Mouse (Mus musculus) urinary bladder, postnatal 4 days (tissue): ENCODE results near the gene Setd1b.
A peak's percentile ranks its signal among the peaks of the same experiment; 100 is the strongest.

Experiments
- DNase-seq, 2 experiments: peaks; one replicate each; pipeline ENCODE4 v3.0.0; 2021 to 2022; ENCODE audit warnings: low spot score in 2 of 2

The Setd1b gene

DNA sequence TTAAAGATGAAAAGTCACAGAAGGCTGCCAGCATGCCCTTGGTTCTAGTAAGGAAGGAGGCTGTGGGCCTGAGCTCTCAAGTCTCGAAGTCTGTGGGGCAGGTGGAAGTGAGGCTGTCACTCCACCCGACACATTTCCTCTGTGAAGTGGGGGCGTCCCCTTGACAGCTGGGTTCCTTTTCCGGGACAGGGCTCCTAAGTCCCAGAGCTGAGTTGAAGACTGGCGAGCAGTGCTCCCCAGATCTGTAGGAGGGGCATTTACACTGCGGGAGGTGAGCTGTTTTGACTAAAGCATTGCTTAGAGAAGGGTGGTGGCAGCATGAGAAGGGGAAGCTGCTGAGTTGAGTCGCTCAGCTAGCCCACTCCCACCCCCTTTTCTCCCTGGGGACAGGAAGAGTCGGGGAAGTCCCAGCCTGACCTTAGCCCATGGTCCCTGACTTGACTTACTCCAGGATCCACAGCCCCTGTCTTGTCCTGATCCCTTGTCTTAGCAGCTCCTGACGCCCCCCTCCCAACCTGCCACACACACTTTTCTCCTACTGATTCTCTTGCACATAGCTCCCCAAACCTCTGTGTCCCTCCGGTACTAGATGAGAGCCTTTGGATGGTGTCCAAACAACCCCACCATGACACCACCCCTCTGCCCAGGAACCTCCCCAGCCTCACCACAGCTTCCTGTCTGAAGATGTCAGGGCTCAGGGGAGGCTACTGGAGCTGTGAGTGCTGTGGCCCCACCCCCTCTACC lies 13.4 kb upstream of the Setd1b start:
- no peak for DNase-seq

DNA sequence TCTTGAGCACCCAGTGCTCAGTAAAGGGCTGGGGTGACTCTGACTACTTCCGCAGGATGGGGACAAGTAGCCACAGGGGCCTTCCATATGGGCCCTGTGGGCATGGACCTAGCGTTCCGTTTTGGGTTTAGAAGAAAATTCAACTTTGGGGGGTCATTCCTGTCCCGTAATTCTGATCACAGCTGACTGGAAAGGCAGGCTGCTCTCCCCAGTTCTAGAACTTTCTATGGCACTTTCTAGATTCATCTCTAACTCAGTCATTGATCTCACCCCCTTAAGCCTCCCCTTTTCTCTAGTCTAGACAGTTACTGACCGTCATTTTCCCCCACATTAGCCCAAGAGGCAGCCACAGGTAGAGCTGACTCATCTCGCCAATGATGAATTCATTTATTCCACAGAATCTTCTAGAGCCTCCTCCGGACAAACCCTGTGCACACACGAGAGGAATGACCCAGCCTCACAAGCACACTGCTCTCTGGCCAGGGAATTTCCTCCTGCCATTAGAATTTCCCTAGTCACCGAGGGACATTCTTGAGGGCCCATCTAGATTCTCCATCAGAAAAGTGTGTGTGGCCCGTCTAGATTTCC lies 12.7 kb upstream of the Setd1b start:
- DNase-seq, result no peak

- DNase-seq, result no peak
Observed at GRCm38 (mm10) chr5:123130030-123130813, 11.8 kb upstream of the Setd1b start.

DNA sequence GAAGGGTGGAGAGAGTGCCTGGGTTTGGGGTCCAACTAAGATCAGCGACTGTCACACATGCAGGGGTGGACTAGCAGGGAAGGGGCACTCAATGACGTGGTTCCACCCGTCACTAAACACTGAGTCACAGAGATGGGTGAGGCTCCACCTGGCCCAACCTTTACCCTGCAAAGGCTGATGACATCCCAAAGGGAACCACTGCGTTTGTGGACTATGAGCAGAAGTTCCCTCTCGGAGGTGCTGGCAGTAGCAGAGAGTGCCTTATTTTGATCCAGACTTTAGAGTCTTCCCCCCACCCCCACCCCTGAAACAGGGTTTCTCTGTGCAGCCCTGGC lies 11.2 kb upstream of the Setd1b start:
- no peak for DNase-seq

DNA sequence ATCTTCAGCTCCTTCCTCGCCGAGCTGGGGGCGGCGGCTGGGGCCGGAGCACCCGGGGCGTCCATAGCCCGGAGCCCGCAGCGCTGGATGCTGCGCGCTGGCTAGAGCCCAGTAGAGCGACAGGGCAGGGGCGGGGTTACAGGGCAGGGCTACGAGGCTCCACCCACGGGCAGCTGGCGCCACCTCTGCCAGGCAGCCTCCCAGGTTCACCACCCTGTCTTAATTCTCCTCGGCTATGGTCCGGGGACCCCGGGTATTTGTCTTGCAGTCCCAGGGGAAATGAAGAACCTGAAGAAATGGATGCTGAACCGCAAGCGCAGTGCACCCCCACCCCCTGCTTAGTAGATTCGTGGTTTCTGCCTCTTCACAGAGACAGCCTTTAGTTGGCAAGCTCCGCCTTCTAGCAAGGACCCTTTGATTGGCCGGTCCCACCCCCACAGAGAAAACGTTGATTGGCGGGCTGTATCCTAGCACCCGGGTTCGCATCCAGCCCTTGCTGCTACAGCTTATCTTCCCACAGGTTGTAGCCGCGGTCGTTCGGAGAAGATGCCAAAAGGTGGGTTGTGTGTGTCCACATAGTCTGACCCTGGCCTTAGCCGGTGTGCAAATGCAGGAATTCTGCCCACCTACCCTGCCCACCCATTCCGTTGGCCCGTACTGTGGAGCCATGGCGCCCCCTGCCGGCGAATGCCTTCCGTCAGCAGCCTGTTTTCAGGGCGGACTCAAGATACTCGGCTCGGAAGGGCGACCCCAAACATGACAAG lies 9.5 kb upstream of the Setd1b start, which contains the start of gene Rhof:
TSS of gene Rhof (minus strand) at position 385 of the 764 bp plus-strand sequence.
- DNase-seq, result peak; percentile 67 to 85

GRCm38 (mm10) chr5:123133083-123133783 lies 8.8 kb upstream of the Setd1b start:
- DNase-seq, result peak; percentile 87 to 92

DNA sequence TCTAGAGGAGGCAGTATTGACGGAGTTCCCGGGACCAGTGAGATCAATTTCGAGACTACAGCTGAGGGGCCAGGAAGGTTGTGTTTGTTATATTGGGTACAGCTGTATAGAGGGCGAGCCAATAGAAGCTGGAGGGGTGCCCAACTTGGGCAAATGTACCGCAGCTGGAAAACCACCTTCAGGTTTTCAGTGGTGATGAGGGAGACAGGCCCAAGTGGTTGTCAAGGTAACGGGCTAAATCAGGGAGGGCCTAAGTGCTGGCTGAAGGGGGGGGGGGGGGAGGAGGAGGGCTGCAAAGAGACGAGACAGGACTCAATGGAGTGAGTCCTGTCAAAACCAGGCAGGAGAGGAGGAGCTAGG lies 8.2 kb upstream of the Setd1b start:
- DNase-seq, result no peak

DNA sequence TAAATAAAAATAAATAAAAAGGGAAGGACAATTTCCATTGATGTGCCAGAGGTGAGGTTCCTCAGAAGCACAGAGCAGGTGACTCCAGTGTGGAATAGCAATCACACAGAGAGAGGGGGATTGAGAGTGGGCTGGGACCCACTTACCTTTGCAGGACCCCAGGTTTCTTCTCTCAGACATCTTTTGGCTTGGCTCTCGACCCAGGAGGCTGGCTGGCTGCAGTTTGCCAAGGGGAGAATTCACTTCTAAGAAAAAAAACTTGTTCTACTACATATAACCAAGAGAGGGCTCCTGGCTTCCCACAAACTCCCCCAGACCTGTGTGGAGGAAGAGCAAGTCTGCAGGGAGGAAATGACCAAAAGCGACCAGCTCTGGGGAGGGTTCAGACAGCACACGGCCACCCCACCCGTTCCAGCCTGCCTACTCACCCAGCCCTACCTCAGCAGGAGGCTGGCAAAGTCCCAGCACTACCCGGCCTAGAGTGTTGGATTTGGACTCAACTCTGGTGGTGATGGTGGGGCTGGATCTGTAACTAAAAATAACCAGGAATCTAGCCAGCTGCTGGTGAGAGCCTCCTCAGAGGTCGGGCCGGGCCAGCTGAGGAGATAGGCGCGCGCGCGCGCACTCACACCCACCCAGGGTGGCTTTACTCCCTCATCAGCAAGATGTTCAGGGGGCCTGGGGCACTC lies 7.7 kb upstream of the Setd1b start:
- DNase-seq, result no peak

- no peak for DNase-seq
Observed at GRCm38 (mm10) chr5:123134875-123135382, 7.1 kb upstream of the Setd1b start.

DNA sequence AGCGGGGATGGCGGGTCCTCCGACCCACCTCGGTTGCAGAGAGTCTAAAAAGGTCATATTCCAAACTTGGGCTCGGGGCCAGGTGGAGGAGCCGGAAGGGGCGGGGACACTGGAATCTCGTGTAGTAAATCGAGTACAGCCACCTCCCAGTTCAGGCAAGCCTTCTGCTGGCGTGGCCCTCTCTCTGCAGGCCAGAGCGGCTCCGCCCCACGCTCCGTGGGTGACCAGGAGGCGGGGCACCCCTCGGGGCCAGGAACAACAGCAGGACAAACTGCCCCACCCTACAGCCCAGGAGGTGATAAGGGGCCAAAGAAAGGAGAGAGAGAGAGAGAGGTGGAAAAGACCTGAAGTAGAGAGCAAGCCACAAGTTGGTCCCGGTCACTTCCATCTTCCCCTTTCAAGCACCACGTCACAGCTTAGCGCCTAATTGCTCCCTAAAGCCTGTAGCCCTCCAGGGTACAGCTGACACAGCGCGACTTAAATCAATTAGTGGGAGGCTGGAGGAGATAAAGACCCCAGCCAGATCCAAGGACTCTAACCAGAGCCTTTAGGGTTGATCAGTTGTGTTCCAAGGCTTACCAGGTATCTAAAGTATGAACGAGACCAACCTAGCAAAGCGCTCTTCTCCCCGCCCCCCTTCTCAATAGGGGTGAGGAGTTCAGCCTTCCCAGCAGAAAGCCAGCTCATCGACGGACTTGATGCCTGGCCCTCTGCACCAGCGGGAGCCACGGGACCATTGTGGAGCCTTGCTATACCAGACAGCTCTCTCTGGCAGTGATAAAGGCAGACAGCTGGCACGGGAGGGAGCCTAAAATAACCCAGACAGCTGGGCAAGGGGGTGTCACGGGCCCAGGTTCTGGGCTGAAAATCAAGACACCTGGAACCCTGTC lies 6.3 kb upstream of the Setd1b start:
- peak; percentile 87 to 90 for DNase-seq

DNA sequence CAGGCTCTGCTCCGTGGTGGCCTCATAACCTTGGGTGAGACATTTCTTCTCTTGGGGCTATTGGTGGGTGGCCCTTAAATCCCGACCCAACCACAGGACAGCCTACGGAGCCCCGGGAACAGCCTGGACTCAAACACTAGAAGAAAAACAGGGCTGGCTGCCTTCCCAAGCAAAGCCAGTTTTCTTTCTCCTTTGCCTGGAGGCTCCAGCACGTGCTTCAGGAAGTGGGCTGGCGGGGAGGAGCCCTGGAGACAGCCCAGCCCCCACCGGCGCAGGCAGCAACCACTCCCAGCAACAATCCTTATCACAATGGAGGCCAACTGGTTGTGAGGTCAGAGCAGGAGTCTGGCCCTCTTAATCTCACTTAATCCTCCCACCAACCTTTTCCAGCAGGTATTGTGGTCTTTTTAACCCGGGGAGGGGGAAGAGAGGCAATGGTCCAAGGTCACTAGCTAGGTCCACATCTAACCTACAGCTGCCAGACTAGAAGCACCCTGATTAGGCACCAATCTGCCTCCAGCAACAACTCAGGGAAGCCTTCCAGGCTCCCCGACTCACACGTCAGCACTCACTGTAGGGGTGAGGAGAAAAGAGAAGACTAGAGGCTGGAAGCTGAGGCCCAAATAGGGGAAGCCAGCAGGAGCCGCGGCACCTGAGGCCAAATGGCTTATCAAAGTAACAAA lies 5.5 kb upstream of the Setd1b start:
- DNase-seq, result peak; percentile 91 to 93

- peak; percentile 87 to 92 for DNase-seq
Observed at GRCm38 (mm10) chr5:123137044-123137909, 4.7 kb upstream of the Setd1b start.

DNA sequence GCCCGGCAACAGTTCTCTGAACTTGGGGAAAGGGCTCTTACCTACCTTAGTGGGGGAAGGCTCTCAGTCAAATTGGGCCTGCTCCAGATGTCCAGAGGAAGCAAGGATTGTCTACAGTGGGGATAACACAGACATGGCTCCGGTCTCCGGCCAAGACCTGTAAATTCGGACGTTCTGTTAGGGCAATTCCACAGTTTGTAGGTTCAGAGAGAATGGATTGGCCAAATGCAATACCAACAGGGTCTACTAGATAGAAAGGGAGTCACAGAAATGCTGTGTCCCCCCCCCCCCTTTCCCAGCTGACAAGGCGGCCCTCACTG lies 4.1 kb upstream of the Setd1b start:
- DNase-seq, result no peak

GRCm38 (mm10) chr5:123138230-123138911 lies 3.6 kb upstream of the Setd1b start:
- DNase-seq, result peak; percentile 74 to 77

DNA sequence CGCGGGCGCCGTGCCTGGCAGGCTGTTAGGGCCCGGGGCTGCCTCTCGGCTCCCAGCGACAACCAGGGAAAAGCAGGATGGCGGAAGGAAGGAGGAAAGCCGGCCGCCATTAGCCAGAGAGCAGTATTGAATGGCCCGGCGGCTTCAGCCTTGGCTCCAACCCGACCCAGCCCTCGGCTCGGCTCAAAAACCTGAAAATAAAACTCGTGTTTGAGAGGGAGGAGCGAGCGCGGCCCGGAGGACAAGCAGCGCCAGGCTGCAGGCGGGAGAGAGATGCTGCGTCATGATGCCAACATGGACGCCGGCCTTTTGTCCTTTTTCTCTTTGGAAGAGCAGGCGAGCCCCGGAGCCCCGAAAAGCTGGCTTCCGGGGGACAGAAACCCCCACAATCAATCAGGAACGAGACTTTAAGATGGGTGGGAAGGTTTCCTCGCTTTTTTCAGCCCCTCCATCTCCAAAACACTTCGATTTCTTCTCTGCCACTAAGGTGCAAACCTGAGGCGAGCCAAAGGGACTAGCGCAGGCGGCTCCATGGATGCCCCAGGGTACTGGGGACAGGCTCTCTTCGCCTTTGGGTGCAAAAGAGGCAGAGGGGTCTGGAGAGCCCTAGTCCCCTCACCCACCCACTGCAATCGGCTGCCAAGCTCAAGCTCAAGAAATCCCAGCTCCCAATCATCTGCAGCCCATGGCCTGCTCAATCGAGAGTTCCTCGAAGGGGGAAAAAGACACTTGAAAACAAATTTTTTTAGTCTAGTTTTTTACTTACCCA lies 2.9 kb upstream of the Setd1b start:
- peak; percentile 80 to 84 for DNase-seq

DNA sequence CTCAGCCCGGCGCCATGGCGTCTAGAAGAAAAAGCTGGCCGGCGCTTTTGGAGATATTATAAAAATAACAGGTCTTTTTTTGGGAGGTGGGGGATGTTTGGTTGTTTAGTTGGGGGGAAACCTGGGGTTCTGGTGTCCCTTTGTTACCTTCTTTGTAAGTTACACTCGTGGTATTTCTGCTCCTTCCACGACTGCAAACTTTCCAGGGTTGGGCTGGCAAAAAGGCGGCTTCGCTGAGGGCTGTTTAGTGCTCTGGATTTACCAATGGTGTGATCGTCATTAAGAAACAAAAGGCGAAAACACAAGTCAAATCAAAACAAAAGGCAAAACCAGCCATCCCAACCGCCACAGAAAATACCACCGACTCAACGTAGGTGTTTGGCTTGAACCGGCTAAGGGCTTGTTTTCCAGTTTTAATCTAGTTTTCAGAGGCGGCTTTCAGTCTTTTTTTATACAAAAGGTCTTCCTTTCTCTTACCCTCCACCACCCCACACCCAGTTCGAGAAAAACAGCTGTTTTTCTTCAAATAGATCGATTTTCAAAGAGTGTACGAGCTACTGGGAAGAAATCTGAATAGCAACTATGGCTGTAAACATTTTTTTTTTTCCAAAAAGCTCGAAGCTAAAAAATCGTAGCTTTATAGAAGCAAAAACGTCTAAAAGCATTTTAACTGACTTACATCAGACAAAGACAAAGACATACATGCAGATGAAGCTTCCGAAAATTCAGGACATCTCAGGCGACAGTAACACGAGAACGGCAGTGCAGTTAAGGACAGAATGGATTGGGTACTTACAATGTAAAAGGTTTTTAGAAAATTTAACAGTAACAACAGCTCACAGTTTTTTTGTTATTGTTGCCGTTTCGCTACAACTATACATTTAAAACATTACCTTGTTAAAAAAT lies 2.0 kb upstream of the Setd1b start:
- DNase-seq, result no peak
